Mouse (Mus musculus): ENCODE results near the gene Gm10197. TPM values are rescaled to one million over a fixed set of nuclear protein-coding genes. Genes with fewer than 3 reads are reported as not detected.
A peak's percentile ranks its signal among the peaks of the same experiment; 100 is the strongest.
"Not testable (repeated sequence)": the region's sequence is repeated elsewhere in the genome, so short reads cannot be mapped to it uniquely, and the experiment has no call there.

Gene Gm10197
- polyA plus RNA-seq, 1 experiment from 2014 or later: not detected

DNA sequence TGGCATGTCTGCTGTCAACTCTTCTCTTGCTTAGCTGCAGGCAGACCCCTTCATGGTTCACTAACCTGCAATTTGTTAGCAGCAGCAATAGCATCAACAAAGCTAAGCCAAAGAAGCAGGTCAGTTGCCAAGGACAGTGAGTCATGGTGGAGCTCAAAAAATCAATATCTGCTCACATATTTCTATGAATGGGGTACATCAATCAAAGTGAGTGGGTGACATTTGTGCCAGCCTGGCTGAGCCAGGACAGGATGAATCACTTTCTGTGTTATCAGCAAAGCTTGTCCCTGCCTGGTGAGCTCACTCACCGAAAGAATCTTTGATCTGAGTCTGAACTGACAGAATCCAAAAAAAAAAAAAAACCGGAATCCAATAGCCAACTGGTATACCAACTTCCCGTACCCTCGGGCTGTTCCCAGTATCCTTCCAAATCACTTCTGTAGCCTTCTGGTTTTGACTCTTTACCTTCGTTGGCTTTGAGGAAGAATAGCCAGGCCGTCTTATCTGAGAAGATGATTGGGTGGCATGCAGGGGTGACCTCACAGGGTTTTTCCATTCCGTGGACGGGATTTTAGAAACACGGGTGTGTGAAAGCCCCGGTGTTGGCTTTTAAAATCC lies 32.8 kb upstream of the Gm10197 start:
- H3K4me3 ChIP-seq: no peak overlapping the region
- WGBS: 95% methylated on average over 10 of the region's 10 CpGs

DNA sequence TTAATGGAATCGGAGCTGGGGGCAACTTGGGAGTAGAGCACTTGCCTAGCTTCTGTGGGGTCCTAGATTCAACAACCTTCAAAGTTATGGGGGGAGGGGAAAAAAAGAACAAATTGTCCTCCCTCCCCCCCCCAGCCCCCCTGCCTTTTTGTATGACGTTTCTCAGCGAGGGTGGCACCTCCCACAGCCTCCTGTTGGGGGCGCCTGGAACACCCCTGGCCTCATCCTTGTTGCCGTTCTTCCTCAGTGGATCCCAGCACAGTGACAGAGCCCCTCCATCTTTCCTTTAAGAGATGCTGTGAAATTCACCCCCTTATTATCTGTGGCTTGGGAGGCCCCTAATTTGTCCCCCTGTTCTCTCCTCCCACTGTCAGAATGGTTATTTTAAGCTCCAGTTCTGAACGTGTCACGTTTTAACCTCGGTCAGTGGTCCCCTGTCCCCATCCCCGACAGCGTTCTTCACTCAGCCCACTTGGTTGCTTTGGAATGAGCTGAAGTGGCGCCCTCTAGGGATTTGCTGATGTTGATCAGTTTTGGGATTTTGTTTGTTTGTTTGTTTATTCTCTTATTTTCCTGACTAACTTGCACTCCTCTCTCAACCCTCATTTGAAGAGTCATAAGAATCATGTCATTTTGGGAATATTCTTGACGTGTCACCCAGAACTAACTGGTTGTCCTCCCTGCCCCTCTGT lies 31.3 kb upstream of the Gm10197 start:
- no peak overlapping the region for H3K27ac ChIP-seq
- H3K36me3 ChIP-seq (replicated peaks): no peaks in the 10 kb centered on the region
- 0 out of 2 replicates have a peak, but pooled peaks cover 12% of the 10 kb centered on the region for H3K9me3 ChIP-seq
- H3K4me3 ChIP-seq: no peak overlapping the region
- no peaks in the 10 kb centered on the region for H3K4me1 ChIP-seq
- 55% methylated on average over 12 of the region's 12 CpGs for WGBS
- DNase-seq (ENCODE audit: extremely low spot score, low spot score): no peak
- no peaks in the 10 kb centered on the region for H3K27me3 ChIP-seq (ENCODE audit: poor library complexity, severe bottlenecking)

More for the DNA sequence above, 32.8 kb upstream of the Gm10197 start:
- no peak for DNase-seq (ENCODE audit: extremely low spot score, low spot score)
- Histone ChIP-seq H3K27ac (no peak overlapping the region), H3K27me3 (ENCODE audit: poor library complexity, severe bottlenecking) (no peaks in the 10 kb centered on the region), H3K9me3 (0 out of 2 replicates have a peak, but pooled peaks cover 12% of the 10 kb centered on the region), H3K36me3 (replicated peaks) (no peaks in the 10 kb centered on the region), H3K4me1 (no peaks in the 10 kb centered on the region)

DNA sequence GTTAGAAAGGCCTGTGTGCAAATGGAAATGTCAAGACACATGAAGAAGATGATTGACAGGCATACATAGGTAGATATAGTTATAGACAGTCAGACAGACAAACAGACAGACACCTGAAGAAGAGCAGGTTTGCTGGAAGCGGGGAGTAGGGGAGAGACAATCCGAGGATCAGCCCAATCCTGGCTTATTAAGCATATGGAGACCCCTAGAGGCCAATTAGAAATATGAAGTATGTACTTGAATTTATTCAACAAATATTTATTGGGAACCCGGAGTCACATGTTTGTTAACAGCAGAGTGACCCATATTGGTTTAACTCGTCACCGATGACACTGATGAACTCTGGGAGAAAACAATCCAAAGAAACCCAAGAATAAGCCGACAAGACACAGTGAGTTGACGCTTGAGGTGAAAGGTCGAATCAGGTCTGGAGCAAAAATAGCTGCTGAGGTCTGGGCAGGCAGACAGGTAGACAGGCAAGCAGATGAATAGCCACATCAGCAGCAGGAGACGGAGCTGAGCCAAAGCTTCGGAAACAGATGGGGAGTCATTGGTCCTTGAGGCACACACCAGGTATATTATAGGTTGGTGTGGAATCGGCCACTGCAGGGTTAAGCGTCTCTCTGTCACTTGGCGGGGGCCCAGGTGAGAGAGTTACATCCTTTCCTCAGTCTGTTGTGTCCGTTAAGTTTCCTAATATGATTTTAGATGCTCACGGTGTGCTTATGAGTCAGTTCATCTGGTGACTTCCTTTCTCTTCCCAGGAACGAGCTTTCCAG lies 29.0 kb upstream of the Gm10197 start:
- H3K9me3 ChIP-seq: 0 out of 2 replicates have a peak, but pooled peaks cover 12% of the 10 kb centered on the region
- H3K36me3 ChIP-seq (replicated peaks): no peaks in the 10 kb centered on the region
- no peak for DNase-seq (ENCODE audit: extremely low spot score, low spot score)
- H3K27ac ChIP-seq: no peak overlapping the region
- H3K4me1 ChIP-seq: 0 out of 2 replicates have a peak, but pooled peaks cover 2% of the 10 kb centered on the region
- WGBS: 90% methylated on average over 16 of the region's 16 CpGs
- no peaks in the 10 kb centered on the region for H3K27me3 ChIP-seq (ENCODE audit: poor library complexity, severe bottlenecking)
- no peak overlapping the region for H3K4me3 ChIP-seq

DNA sequence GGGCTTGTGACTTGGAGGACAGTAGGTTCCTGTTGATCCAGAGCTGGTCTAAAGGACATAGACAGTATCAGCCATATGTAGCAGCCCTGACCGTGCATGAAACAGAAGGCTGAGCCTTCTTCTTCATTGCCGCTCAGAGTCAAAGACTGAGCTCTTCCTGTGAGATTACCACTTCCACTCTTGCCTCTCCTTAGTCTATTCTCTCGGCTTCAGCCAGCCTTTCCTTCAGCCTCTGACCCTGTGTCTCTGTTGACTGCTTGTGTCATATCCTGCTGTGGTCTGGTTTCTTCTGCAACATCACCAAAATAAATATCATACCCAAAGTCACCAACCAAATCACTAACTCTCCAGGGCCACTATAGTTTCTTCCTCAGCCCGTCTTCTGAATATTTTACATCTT lies 27.6 kb upstream of the Gm10197 start:
- no peak for DNase-seq (ENCODE audit: extremely low spot score, low spot score)
- 0 out of 2 replicates have a peak, but pooled peaks cover 6% of the 10 kb centered on the region for H3K9me3 ChIP-seq
- H3K27ac ChIP-seq: no peak overlapping the region
- H3K4me1 ChIP-seq: peaks cover 4% of the 10 kb centered on the region; the same call in 1 of the 2 replicates
- 91% methylated on average over 4 of the region's 4 CpGs for WGBS
- H3K4me3 ChIP-seq: no peak overlapping the region
- H3K27me3 ChIP-seq (ENCODE audit: poor library complexity, severe bottlenecking): no peaks in the 10 kb centered on the region
- no peaks in the 10 kb centered on the region for H3K36me3 ChIP-seq (replicated peaks)

DNA sequence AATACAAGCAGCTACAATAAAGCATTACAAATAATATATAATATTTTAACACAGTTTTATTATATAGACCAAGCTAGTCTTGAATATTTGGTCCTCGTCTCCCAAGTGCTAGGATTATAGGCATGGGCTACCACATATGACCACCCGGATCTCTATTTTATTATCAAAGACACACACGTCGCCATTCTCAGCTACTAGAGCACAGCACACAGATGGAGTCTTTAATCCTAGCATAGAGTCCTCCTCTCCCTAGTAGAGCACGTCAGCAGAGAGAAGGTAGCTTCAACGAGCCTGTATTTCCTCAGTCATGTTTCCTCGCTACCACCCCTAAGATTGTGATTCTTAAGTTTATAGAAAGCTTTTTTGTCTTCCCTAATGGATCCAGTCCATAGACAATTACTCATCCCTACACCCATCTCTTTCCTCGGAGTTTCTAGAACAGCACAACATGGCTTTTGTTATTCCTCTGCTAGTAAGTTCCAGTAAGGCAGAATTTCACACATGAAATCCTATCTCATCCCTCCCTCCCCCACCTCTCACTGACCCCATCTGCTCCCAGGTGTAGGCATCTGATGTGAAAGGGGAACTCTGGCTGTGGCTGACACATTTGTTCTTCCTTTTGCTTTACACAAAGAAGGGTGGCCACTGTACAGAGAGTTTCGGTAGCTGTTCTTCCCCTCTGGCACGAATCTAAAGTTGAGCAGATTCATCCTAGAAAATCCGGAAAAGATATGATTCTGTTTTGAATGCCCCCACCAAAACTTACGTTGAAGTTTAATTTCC lies 26.1 kb upstream of the Gm10197 start:
- Histone ChIP-seq H3K9me3 (no peaks in the 10 kb centered on the region), H3K36me3 (replicated peaks) (no peaks in the 10 kb centered on the region), H3K27ac (no peak overlapping the region), H3K4me1 (peaks cover 4% of the 10 kb centered on the region; the same call in 1 of the 2 replicates), H3K27me3 (ENCODE audit: poor library complexity, severe bottlenecking) (no peaks in the 10 kb centered on the region), H3K4me3 (no peak overlapping the region)
- 90% methylated on average over 12 of the region's 12 CpGs for WGBS
- no peak for DNase-seq (ENCODE audit: extremely low spot score, low spot score)

DNA sequence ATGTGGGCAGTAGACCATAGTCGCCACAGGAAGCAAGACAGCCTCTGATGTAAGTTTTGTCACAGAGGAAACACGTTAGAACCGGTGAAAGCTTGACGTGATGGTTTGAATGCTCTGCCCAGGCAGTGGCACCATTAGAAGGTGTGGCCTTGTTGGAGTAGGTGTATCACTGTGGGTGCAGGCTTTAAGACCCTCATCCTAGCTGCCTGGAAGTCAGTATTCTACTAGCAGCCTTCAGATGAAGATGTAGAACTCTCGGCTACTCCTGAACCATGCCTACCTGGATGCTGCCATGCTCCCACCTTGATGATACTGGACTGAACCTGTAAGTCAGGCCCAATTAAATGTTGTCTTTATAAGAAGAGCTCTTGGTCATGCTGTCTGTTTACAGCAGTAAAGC lies 24.2 kb upstream of the Gm10197 start:
- not testable (repeated sequence) for H3K9me3 ChIP-seq; DNase-seq (ENCODE audit: extremely low spot score, low spot score); H3K36me3 ChIP-seq (replicated peaks); H3K4me3 ChIP-seq; H3K27me3 ChIP-seq (ENCODE audit: poor library complexity, severe bottlenecking); H3K27ac ChIP-seq
- H3K4me1 ChIP-seq: peaks cover 16% of the 10 kb centered on the region
- 58% methylated on average over 5 of the region's 5 CpGs for WGBS

DNA sequence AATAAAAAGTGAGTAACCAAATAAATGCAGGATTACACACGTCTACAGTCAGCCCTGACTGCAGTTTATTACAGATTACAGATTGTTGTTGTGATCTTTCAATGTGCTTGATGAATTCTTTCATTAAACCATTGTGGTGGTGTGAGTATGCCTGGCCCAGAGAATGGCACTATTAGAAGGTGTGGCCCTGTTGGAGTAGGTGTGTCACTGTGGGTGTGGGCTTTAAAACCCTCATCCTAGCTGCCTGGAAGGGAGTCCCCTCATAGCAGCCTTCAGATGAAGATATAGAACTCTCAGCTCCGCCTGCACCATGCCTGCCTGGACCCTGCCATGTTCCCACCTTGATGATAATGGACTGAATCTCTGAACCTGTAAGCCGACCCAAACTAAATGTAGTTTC lies 23.4 kb upstream of the Gm10197 start:
- H3K9me3 ChIP-seq; H3K27ac ChIP-seq; H3K4me3 ChIP-seq; H3K27me3 ChIP-seq (ENCODE audit: poor library complexity, severe bottlenecking); DNase-seq (ENCODE audit: extremely low spot score, low spot score); H3K36me3 ChIP-seq (replicated peaks): not testable (repeated sequence)
- peaks cover 16% of the 10 kb centered on the region for H3K4me1 ChIP-seq
- WGBS: 81% methylated on average over 3 of the region's 3 CpGs

DNA sequence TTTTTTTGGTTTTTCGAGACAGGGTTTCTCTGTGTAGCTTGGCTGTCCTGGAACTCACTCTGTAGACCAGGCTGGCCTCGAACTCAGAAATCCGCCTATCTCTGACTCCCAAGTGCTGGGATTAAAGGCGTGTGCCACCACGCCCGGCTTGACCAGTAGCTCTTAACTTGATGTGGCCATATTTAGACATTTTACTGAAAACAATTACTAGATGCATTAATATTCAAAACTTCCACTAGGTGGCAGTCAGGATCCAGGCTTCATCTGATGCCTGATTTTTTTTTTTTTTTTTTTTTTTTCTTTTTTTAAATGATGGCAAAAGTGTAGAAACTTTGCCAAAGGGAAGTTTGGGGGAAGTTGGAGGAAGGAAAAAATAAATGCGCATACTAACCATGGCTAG lies 23.0 kb upstream of the Gm10197 start:
- Histone ChIP-seq H3K27ac (no peak overlapping the region), H3K9me3 (no peaks in the 10 kb centered on the region), H3K4me1 (peaks cover 16% of the 10 kb centered on the region), H3K36me3 (replicated peaks) (no peaks in the 10 kb centered on the region), H3K4me3 (no peak overlapping the region), H3K27me3 (ENCODE audit: poor library complexity, severe bottlenecking) (no peaks in the 10 kb centered on the region)
- no peak for DNase-seq (ENCODE audit: extremely low spot score, low spot score)
- 22% methylated on average over 7 of the region's 7 CpGs for WGBS

DNA sequence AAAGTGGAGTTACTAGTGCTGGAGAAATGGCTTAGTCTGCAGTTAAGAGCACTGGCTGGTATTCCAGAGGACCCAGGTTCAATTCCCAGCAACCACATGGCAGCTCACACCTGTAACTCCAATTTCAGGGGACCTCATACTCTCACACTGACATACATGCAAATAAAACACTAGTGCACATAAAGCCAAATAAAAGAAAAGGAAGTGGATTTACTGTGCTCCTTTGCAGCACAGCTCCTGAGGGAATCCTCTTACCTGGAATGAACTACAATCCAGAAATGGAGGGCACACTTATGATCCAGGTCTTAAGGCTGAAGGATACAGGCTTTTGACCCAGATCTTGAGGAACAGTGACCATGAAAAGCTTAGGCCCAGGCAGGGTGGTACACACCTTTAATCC lies 22.1 kb upstream of the Gm10197 start:
- Histone ChIP-seq H3K4me3 (no peak overlapping the region), H3K36me3 (replicated peaks) (peaks cover 6% of the 10 kb centered on the region), H3K27ac (no peak overlapping the region), H3K4me1 (peaks cover 24% of the 10 kb centered on the region), H3K27me3 (ENCODE audit: poor library complexity, severe bottlenecking) (no peaks in the 10 kb centered on the region), H3K9me3 (no peaks in the 10 kb centered on the region)
- DNase-seq (ENCODE audit: extremely low spot score, low spot score): no peak

DNA sequence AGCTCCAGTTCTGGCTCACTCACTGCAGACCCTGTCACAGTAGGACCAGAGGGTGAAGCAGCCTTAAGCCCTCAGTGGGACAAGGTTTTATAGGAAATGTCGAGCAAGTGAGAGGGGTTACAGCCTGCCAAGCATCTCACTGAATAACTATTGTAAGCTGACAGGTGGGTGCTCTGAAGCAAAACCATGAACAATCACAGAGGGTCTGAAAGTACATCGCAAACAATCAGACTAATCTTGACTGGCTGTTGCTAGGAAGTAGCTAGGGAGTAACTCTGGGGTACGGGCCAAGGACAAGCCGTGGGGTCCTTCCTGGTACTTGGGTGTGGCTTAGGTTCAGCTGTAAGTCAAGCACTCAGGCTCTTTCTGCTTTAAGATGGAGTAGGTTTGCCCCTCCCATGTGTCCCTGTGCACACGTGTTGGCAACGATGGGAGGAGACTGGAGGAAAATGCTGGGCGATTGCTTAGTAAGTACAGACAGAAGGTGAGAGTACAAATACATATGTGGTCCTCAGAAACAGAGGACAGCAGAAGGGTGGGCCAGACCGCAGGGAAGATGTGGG lies 21.3 kb upstream of the Gm10197 start:
- no peak for DNase-seq (ENCODE audit: extremely low spot score, low spot score)
- Histone ChIP-seq H3K4me3 (no peak overlapping the region), H3K9me3 (no peaks in the 10 kb centered on the region), H3K4me1 (peaks cover 24% of the 10 kb centered on the region), H3K27me3 (ENCODE audit: poor library complexity, severe bottlenecking) (no peaks in the 10 kb centered on the region), H3K36me3 (replicated peaks) (peaks cover 14% of the 10 kb centered on the region), H3K27ac (no peak overlapping the region)
- WGBS: 75% methylated on average over 8 of the region's 8 CpGs

DNA sequence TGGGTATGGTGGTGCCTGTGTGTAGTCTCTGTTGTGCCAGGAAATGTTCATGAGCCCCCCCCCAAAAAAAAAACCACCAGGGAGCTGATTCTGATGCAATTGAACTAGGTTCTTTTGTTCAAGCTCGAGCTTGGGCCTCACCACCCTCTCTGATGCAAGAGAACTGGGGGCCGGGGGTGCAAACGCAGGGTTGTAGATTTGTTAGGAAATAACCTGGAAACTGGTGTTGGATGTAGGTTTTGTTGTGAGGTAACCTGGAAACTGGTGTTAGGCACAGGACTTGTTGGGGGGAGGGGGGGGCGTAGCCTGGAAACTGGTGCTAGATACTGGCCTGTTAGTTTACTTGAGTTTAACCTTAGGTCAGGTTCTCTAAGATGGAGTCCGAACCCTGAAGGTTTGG lies 20.2 kb upstream of the Gm10197 start:
- DNase-seq (ENCODE audit: extremely low spot score, low spot score): no peak
- H3K27me3 ChIP-seq (ENCODE audit: poor library complexity, severe bottlenecking): no peaks in the 10 kb centered on the region
- H3K27ac ChIP-seq: peak overlapping the region; percentile 99
- peak overlapping the region; percentile 85 for H3K4me3 ChIP-seq
- 90% methylated on average over 5 of the region's 5 CpGs for WGBS
- H3K4me1 ChIP-seq: peaks cover 24% of the 10 kb centered on the region
- no peaks in the 10 kb centered on the region for H3K9me3 ChIP-seq
- peaks cover 24% of the 10 kb centered on the region for H3K36me3 ChIP-seq (replicated peaks)

DNA sequence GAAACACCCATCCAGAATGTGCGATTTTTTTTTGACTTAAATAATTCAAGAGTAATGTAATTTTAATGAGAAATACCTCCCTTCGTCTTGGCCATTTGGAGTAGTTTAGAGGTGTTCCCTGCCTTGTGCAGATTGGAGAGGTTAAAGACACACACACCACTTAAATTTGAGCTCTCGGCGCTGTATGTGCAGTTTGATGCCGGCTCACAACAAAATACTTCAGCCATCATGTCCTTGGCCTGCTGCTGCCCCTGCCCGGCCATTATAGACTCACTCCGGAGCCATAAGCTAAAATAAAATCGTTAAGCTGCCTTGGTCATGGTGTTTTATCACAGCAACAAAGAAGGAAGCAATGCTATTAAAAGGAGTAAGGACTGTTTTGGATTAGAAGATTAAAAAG lies 19.8 kb upstream of the Gm10197 start:
- no peaks in the 10 kb centered on the region for H3K9me3 ChIP-seq
- DNase-seq (ENCODE audit: extremely low spot score, low spot score): no peak
- H3K27me3 ChIP-seq (ENCODE audit: poor library complexity, severe bottlenecking): no peaks in the 10 kb centered on the region
- 50% methylated on average over 8 of the region's 8 CpGs for WGBS
- H3K36me3 ChIP-seq (replicated peaks): peaks cover 28% of the 10 kb centered on the region
- peaks cover 24% of the 10 kb centered on the region for H3K4me1 ChIP-seq
- peak overlapping the region; percentile 85 for H3K4me3 ChIP-seq
- H3K27ac ChIP-seq: peak overlapping the region; percentile 99

All from forebrain, embryonic 10.5 days (tissue).